ENCODE assay signal across 20 mouse cellular contexts in the genomic region with DNA sequence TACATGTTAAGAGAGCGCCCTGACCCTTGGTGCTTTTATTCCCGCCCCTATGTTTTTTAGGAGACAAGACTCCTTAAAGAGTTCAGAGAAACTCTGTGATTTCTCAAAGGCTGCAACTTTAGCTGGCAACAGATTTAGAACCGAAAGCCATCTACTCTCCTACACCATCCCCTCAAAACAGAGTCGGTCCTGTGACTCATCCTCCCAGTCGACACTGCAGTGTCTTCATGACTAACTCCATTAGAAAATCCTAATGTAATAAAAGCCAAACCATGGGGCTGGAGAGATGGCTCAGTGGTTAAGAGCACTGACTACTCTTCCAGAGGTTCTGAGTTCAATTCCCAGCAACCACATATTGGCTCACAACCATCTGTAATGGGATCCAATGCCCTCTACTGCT.
"Had no signal": no experiment of that assay in that cellular context is flagged by ENCODE, and none has a peak within 500 bp of the region (broad histone marks: within the 10 kb centered on the region; RNA-seq: fewer than 3 reads in every experiment).

No protein-coding gene starts in this region.

- H3K9me3 ChIP-seq: lung, embryonic 15.5 days; midbrain, embryonic 10.5 days; midbrain, embryonic 12.5 days; neural tube, embryonic 13.5 days; neural tube, embryonic 15.5 days had no signal

- H3K4me2 ChIP-seq: lung, embryonic 15.5 days; midbrain, embryonic 12.5 days; neural tube, embryonic 13.5 days; neural tube, embryonic 15.5 days had no signal

- H3K27me3 ChIP-seq: lung, embryonic 15.5 days had no signal

- H3K27ac ChIP-seq: lung, embryonic 15.5 days; midbrain, embryonic 10.5 days; midbrain, embryonic 12.5 days; neural tube, embryonic 13.5 days; neural tube, embryonic 15.5 days had no signal

- H3K36me3 ChIP-seq: lung, embryonic 15.5 days; midbrain, embryonic 10.5 days; midbrain, embryonic 12.5 days; neural tube, embryonic 13.5 days; neural tube, embryonic 15.5 days had no signal

- ATAC-seq: liver, postnatal 0 days; lung, postnatal 0 days; midbrain, embryonic 16.5 days had no signal

- H3K9ac ChIP-seq: liver, postnatal 0 days; lung, embryonic 15.5 days; midbrain, embryonic 12.5 days; neural tube, embryonic 13.5 days; neural tube, embryonic 15.5 days had no signal

- DNase-seq: liver, postnatal 0 days; lung, adult 2 months; lung, postnatal 4 days; midbrain, embryonic 14.5 days; retina, postnatal 1 day; right cerebral cortex, adult 18-20 months; right cerebral cortex, postnatal 25 days; right cerebral cortex, postnatal 4 days; spleen, adult 18-20 months; thymus, adult 18-20 months; thymus, postnatal 14 days; thymus, postnatal 36 days had no signal

- H3K4me3 ChIP-seq: lung, embryonic 15.5 days; midbrain, embryonic 10.5 days; midbrain, embryonic 12.5 days; myocyte; neural tube, embryonic 13.5 days; neural tube, embryonic 15.5 days had no signal
